Mouse (Mus musculus): ENCODE measurements at regions not wholly inside any gene's neighbourhood (a gene's known extent, or its start where the extent isn't known, plus 50 kb on each side); places are given as distances from the start of the nearest gene placed in this dataset.

- TF ChIP-seq EP300 (optimal IDR thresholded peaks at IDR 0.05) = no peak
- peak; percentile 79 for TF ChIP-seq CTCF (IDR thresholded peaks at IDR 0.05; ENCODE audit: low read depth)
Observed at GRCm38 (mm10) chr4:56362121-56362520, 377.7 kb upstream of the Gm26657 start.

Data from stomach, postnatal 0 days (tissue).